Mouse (Mus musculus) leukemia stem cell, adult 10-12 weeks (primary cell): ENCODE measurements around the gene A630023A22Rik. TPM values are rescaled to one million over a fixed set of nuclear protein-coding genes. Genes with fewer than 3 reads are reported as not detected.

ENCODE experiments used
- polyA plus RNA-seq: library from polyadenylated mRNA; stranded (reverse); fragments of >175 nt; gene quantifications from 2 replicates; pipeline ENCODE4 v1.2.3, GENCODE M21; 2012; ENCODE audit warnings: low replicate concordance

A630023A22Rik gene
- not detected in 2 replicates for polyA plus RNA-seq

GRCm38 (mm10) chr14:34102601-34103000 lies at the start of gene A630023A22Rik:
A630023A22Rik (minus strand) TSS chr14:34102754.

GRCm38 (mm10) chr14:34152342-34152741 lies 49.8 kb upstream of the A630023A22Rik start, which contains the start of gene Npy4r:
Npy4r (minus strand) TSS chr14:34152489.

GRCm38 (mm10) chr14:34085731-34086130 lies 16.8 kb downstream of the A630023A22Rik start, which contains the start of gene Anxa8:
Anxa8 (plus strand) TSS chr14:34085981.

GRCm38 (mm10) chr14:34052516-34052915 lies 50.0 kb downstream of the A630023A22Rik start, which contains the start of gene Antxrl:
Antxrl (plus strand) TSS chr14:34052707.

GRCm38 (mm10) chr14:34016381-34016780 lies 86.2 kb downstream of the A630023A22Rik start, which contains the start of gene Gm5460:
Gm5460 (plus strand) TSS chr14:34016758.

GRCm38 (mm10) chr14:34015063-34015462 lies 87.5 kb downstream of the A630023A22Rik start, which contains the start of gene Gm30083:
Gm30083 (minus strand) TSS chr14:34015182.

Other genes starting within 250 kb of the A630023A22Rik start
- gene Gdf10, start 179.2 kb downstream of the A630023A22Rik start, polyA plus RNA-seq, result 0.05 TPM in 1 of 2 replicates, not detected in the other
- not detected in 2 replicates for gene Gdf2, start 161.7 kb downstream of the A630023A22Rik start, polyA plus RNA-seq
- gene Rbp3, start 148.8 kb downstream of the A630023A22Rik start, polyA plus RNA-seq, result not detected in 2 replicates
- not detected in 2 replicates for gene Zfp488, start 124.0 kb downstream of the A630023A22Rik start, polyA plus RNA-seq
- not detected in 2 replicates for gene Gm30083, start 87.6 kb downstream of the A630023A22Rik start, polyA plus RNA-seq
- not detected in 2 replicates for gene Gm5460, start 86.0 kb downstream of the A630023A22Rik start, polyA plus RNA-seq
- not detected in 2 replicates for gene Antxrl, start 50.0 kb downstream of the A630023A22Rik start, polyA plus RNA-seq
- not detected in 2 replicates for gene Anxa8, start 16.8 kb downstream of the A630023A22Rik start, polyA plus RNA-seq
- not detected in 2 replicates for gene Npy4r, start 49.7 kb upstream of the A630023A22Rik start, polyA plus RNA-seq
- not detected in 2 replicates for gene Gprin2, start 98.9 kb upstream of the A630023A22Rik start, polyA plus RNA-seq
- 0.14 and 0.55 TPM in 2 replicates for gene Syt15, start 116.8 kb upstream of the A630023A22Rik start, polyA plus RNA-seq
- 6.3 and 6.8 TPM in 2 replicates for gene Shld2, start 207.7 kb upstream of the A630023A22Rik start, polyA plus RNA-seq
- gene Glud1, start 208.0 kb upstream of the A630023A22Rik start, polyA plus RNA-seq, result 25.0 and 63.0 TPM in 2 replicates